8 mouse cellular contexts compared by ENCODE assay signal in the genomic region with DNA sequence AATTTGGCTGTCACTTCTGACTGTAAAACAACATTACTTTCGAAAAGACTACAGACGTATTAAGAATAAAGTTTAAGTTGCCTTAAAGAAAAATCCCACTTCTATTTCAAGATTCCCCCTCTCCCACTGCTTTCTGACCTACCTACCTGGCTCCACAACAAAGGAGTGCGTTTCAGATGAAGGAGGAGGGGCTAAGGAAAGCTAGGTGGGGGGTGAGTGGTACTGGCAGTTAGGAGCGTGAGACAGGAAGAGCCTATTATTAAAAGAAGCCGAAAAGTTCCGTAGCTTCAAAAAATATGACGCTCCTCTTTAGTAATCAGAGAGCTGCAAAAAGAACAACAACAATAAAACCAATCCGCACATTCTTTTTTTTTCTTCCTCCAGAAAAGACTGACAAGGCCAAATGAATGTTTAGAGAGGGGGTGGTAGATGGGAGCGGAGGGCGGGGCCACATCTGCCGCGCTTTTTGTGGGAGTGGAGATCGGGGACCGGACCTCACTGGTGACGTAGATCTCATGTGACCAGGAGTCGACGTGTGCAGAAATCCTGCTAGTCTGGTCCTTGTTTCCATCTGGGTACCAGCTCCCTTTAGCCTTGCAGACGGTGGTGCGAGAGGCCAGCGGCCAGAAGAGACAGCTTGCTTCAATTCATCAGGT. TPM values are rescaled to one million over a fixed set of nuclear protein-coding genes. Genes with fewer than 3 reads are reported as not detected.
DNase-seq lines count a peak whose midpoint lies in the region; ATAC-seq lines count a peak whose summit lies in the region.

A gene (plus strand): TSS at position 506 of the 656 bp plus-strand sequence.

- no peaks in the 10 kb centered on the region for H3K36me3 ChIP-seq in hindbrain, embryonic 16.5 days (ENCODE audit: control insufficient read depth, insufficient read depth, low read length)
- H3K36me3 ChIP-seq in macrophage (ENCODE audit: inconsistent target) = no peaks in the 10 kb centered on the region

- peak within 1 kb of the TSS; percentile 79 for H3K27ac ChIP-seq in hindbrain, embryonic 16.5 days (ENCODE audit: low read depth, low read length)
- H3K27ac ChIP-seq in macrophage = peak within 1 kb of the TSS; percentile 65

- peak; percentile 94 for ATAC-seq in hindbrain, embryonic 16.5 days

- H3K79me2 ChIP-seq in macrophage (ENCODE audit: inconsistent target) = peaks cover 6% of the 10 kb centered on the region; the same call in 1 of the 2 replicates

- no peaks in the 10 kb centered on the region for H3K9me3 ChIP-seq in hindbrain, embryonic 16.5 days (ENCODE audit: control insufficient read depth, low read length)

- H3K4me1 ChIP-seq in hindbrain, embryonic 16.5 days (ENCODE audit: control insufficient read depth, insufficient read depth, low read depth, low read length) = no peaks in the 10 kb centered on the region

- H3K4me2 ChIP-seq in hindbrain, embryonic 16.5 days (ENCODE audit: low read length) = peak within 1 kb of the TSS; percentile 50

- H3K4me3 ChIP-seq in hindbrain, embryonic 16.5 days (ENCODE audit: low read length) = peak within 1 kb of the TSS; percentile 59
- peak within 1 kb of the TSS; percentile 70 for H3K4me3 ChIP-seq in macrophage (ENCODE audit: inconsistent target)

- peak within 1 kb of the TSS; percentile 69 for H3K9ac ChIP-seq in hindbrain, embryonic 16.5 days (ENCODE audit: low read depth, low read length)

- DNase-seq in R1 (ENCODE audit: low read depth, low spot score) = peak; percentile 91
- DNase-seq in cerebellum, postnatal 36 days = peak; percentile 66 to 70
- peak; percentile 55 for DNase-seq in gastrocnemius, adult 18-20 months (ENCODE audit: low spot score)
- peak; percentile 56 to 67 for DNase-seq in left cerebral cortex, adult 18-20 months (ENCODE audit: low spot score in 2 of 2)
- peak; percentile 78 for DNase-seq in right cerebral cortex, adult 18-20 months
- peak; percentile 10 for DNase-seq in urinary bladder, postnatal 10 days (ENCODE audit: low spot score)

- no peaks in the 10 kb centered on the region for H3K27me3 ChIP-seq in hindbrain, embryonic 16.5 days (replicated peaks; ENCODE audit: control insufficient read depth, insufficient read depth, low read length)

- 21% methylated on average over 20 of the region's 20 CpGs for WGBS in hindbrain, embryonic 16.5 days
- WGBS in macrophage (ENCODE audit: missing documents) = 26% methylated on average over 20 of the region's 20 CpGs

RNA-seq across cellular contexts. Expression of the gene that starts here (rescaled TPM):
- total RNA-seq in gastrocnemius, adult 18-20 months (2021) = 10 to 100 TPM; 23.4 to 29.8 TPM
- 226 and 232 TPM in 2 replicates for polyA plus RNA-seq in hindbrain, embryonic 16.5 days (2015; fragmentation: Nextera tagmentation; extraction: Ambion mirVana)
- total RNA-seq in left cerebral cortex, adult 18-20 months (2021) = 100 to 1,000 TPM; 125 to 131 TPM
- total RNA-seq in macrophage (2018; cell fraction: chromatin; rRNA removed) = 10 to 100 TPM in 11 of 26 experiments, 1 to 10 TPM in 15; 4.1 to 49.0 (median 8.8) TPM
- 100 to 1,000 TPM in 13 of 26 experiments, 10 to 100 TPM in 13; 52.5 to 616 (median 207) TPM for total RNA-seq in macrophage (2018; cell fraction: cytosol; rRNA removed)
- 100 to 1,000 TPM in 6 of 26 experiments, 10 to 100 TPM in 20; 21.0 to 163 (median 42.9) TPM for total RNA-seq in macrophage (2018; cell fraction: nucleus; rRNA removed)
- 170 to 738 TPM (median 419 TPM) in 3 replicates for polyA plus RNA-seq in macrophage (2018)

Comparison
In these comparisons a context has a peak if more than half of its experiments do, and no peak if none do; other contexts are left out.
1. Peak in every context shown above with its lines: DNase-seq, ATAC-seq, H3K4me3 ChIP-seq and H3K27ac ChIP-seq.
2. RNA of the gene that starts here (total RNA-seq): 125 to 131 TPM in left cerebral cortex, adult 18-20 months; 23.4 to 29.8 TPM in gastrocnemius, adult 18-20 months; every median in the first group is over 4 times any median in the second.
3. DNase-seq: peak in every context shown above with its lines; median percentile 91 in R1; 78 in right cerebral cortex, adult 18-20 months; 68 in cerebellum, postnatal 36 days; 62 in left cerebral cortex, adult 18-20 months; 55 in gastrocnemius, adult 18-20 months; 10 in urinary bladder, postnatal 10 days.